Comparison of ENCODE assay signal across 9 mouse cellular contexts in genomic region chr4:149066672-149067551, GRCm38 (mm10). TPM values are rescaled to one million over a fixed set of nuclear protein-coding genes. Genes with fewer than 3 reads are reported as not detected.
DNase-seq lines count a peak whose midpoint lies in the region; ATAC-seq lines count a peak whose summit lies in the region.
"Had no signal": no experiment of that assay in that cellular context is flagged by ENCODE, and none has a peak within 500 bp of the region (broad histone marks: within the 10 kb centered on the region; RNA-seq: fewer than 3 reads in every experiment).

No protein-coding gene starts in this region.

- peak; percentile 24 for DNase-seq in kidney, postnatal 14 days
- DNase-seq in T-cell, adult 2 months (ENCODE audit: low spot score), result peak; percentile 43
- DNase-seq in hindbrain, embryonic 14.5 days (ENCODE audit: low spot score), result peak; percentile 45
- DNase-seq in retina, postnatal 1 day, result peak; percentile 58
- no peak for DNase-seq in testis, postnatal 14 days (ENCODE audit: low spot score)
- no peak for DNase-seq in adrenal gland, postnatal 10 days
- DNase-seq: layer of hippocampus, adult 9-11 months had no signal

- no peak overlapping the region for H3K9ac ChIP-seq in kidney, embryonic 16.5 days (replicated peaks; ENCODE audit: low read length)
- 0 out of 2 replicates have a peak overlapping the region, but pooled peaks have one; percentile 29 for H3K9ac ChIP-seq in hindbrain, embryonic 14.5 days

- H3K36me3 ChIP-seq in kidney, embryonic 16.5 days (ENCODE audit: insufficient read depth, low read length), result peaks cover 1% of the 10 kb centered on the region; the same call in 1 of the 2 replicates
- H3K36me3 ChIP-seq in hindbrain, embryonic 14.5 days (replicated peaks; ENCODE audit: control insufficient read depth, insufficient read depth), result peaks cover 1% of the 10 kb centered on the region; the same call in 1 of the 2 replicates

- H3K4me3 ChIP-seq in kidney, embryonic 16.5 days (ENCODE audit: low read length), result no peak overlapping the region
- H3K4me3 ChIP-seq in hindbrain, embryonic 14.5 days (replicated peaks; ENCODE audit: low read length), result no peak overlapping the region

- no peaks in the 10 kb centered on the region for H3K9me3 ChIP-seq in kidney, embryonic 16.5 days (ENCODE audit: low read length)
- H3K9me3 ChIP-seq in hindbrain, embryonic 14.5 days (ENCODE audit: control insufficient read depth, low read length), result no peaks in the 10 kb centered on the region

- ATAC-seq in kidney, embryonic 16.5 days (ENCODE audit: low FRiP score, low TSS enrichment), result no peak
- peak; percentile 43 for ATAC-seq in hindbrain, embryonic 14.5 days (ENCODE audit: low FRiP score)
- no peak for ATAC-seq in activated CD4-positive, CD25-positive, alpha-beta regulatory T cell, adult 4 months

- no peak overlapping the region for H3K27ac ChIP-seq in kidney, embryonic 16.5 days (ENCODE audit: low read length)
- 0 out of 2 replicates have a peak overlapping the region, but pooled peaks have one; percentile 49 for H3K27ac ChIP-seq in hindbrain, embryonic 14.5 days

- H3K27me3 ChIP-seq in kidney, embryonic 16.5 days (ENCODE audit: insufficient read depth, low read length), result no peaks in the 10 kb centered on the region
- H3K27me3 ChIP-seq in hindbrain, embryonic 14.5 days (ENCODE audit: control insufficient read depth, insufficient read depth, low read length), result no peaks in the 10 kb centered on the region

- H3K4me2 ChIP-seq in kidney, embryonic 16.5 days (replicated peaks; ENCODE audit: low read depth, low read length), result no peak overlapping the region
- H3K4me2 ChIP-seq in hindbrain, embryonic 14.5 days (replicated peaks), result no peak overlapping the region

- peaks cover 42% of the 10 kb centered on the region for H3K4me1 ChIP-seq in kidney, embryonic 16.5 days (ENCODE audit: insufficient read depth, low read length)
- H3K4me1 ChIP-seq in hindbrain, embryonic 14.5 days (replicated peaks; ENCODE audit: control insufficient read depth, insufficient read depth, low read length), result peaks cover 6% of the 10 kb centered on the region

- 80% methylated on average over 22 of the region's 22 CpGs for WGBS in kidney, embryonic 16.5 days
- 78% methylated on average over 22 of the region's 22 CpGs for WGBS in hindbrain, embryonic 14.5 days

RNA-seq across cellular contexts. Expression of gene Pex14, which starts 32.8 kb away (rescaled TPM):
- polyA plus RNA-seq in kidney, embryonic 16.5 days (2015; fragmentation: Nextera tagmentation; extraction: Ambion mirVana), result 65.0 and 67.3 TPM in 2 replicates
- 46.7 and 47.0 TPM in 2 replicates for polyA plus RNA-seq in hindbrain, embryonic 14.5 days (2014; fragmentation: Nextera tagmentation; extraction: Ambion mirVana)
- 10 to 100 TPM; 11.9 to 17.9 TPM for polyA plus RNA-seq in activated CD4-positive, CD25-positive, alpha-beta regulatory T cell, adult 4 months (2017; shearing (Covaris generic))
- 10 to 100 TPM; 67.9 to 74.0 TPM for total RNA-seq in adrenal gland, postnatal 10 days (2021)

RNA-seq across cellular contexts. Expression of gene Dffa, which starts 37.0 kb away (rescaled TPM):
- 39.0 and 40.2 TPM in 2 replicates for polyA plus RNA-seq in kidney, embryonic 16.5 days (2015; fragmentation: Nextera tagmentation; extraction: Ambion mirVana)
- polyA plus RNA-seq in hindbrain, embryonic 14.5 days (2014; fragmentation: Nextera tagmentation; extraction: Ambion mirVana), result 20.1 and 20.8 TPM in 2 replicates
- 10 to 100 TPM; 26.0 to 32.4 TPM for polyA plus RNA-seq in activated CD4-positive, CD25-positive, alpha-beta regulatory T cell, adult 4 months (2017; shearing (Covaris generic))
- total RNA-seq in adrenal gland, postnatal 10 days (2021), result 10 to 100 TPM; 21.0 to 23.9 TPM

RNA-seq across cellular contexts. Expression of gene Cort, which starts 59.7 kb away (rescaled TPM):
- 0.27 and 0.41 TPM in 2 replicates for polyA plus RNA-seq in kidney, embryonic 16.5 days (2015; fragmentation: Nextera tagmentation; extraction: Ambion mirVana)
- 0.41 and 0.99 TPM in 2 replicates for polyA plus RNA-seq in hindbrain, embryonic 14.5 days (2014; fragmentation: Nextera tagmentation; extraction: Ambion mirVana)
- polyA plus RNA-seq in activated CD4-positive, CD25-positive, alpha-beta regulatory T cell, adult 4 months (2017; shearing (Covaris generic)), result under 1 TPM in 1 of 2 experiments, not detected in 1; 0.67 TPM
- 1 to 10 TPM; 1.5 TPM for total RNA-seq in adrenal gland, postnatal 10 days (2021)

Comparison
In these comparisons a context has a peak if more than half of its experiments do, and no peak if none do; other contexts are left out.
1. DNase-seq: peak in kidney, postnatal 14 days (single experiment), T-cell, adult 2 months (single experiment), hindbrain, embryonic 14.5 days (single experiment) and retina, postnatal 1 day (single experiment); none in testis, postnatal 14 days (single experiment) and adrenal gland, postnatal 10 days (single experiment).